Mouse (Mus musculus) splenic B cell, adult 2 months (primary cell): ENCODE measurements around the gene Rnf157.
A peak's percentile ranks its signal among the peaks of the same experiment; 100 is the strongest.
"Not testable (repeated sequence)": the region's sequence is repeated elsewhere in the genome, so short reads cannot be mapped to it uniquely, and the experiment has no call there.

Experiments used
- DNase-seq: peaks from one replicate; pipeline ENCODE4 v3.0.0-alpha.2; 2011; ENCODE audit warnings: low read depth, low spot score
- H3K27me3 ChIP-seq: 2 replicates; pipeline ENCODE4 v1.6.1; 2012; ENCODE audit warnings: mild to moderate bottlenecking, low read length, moderate library complexity, mixed read lengths; ENCODE audit not compliant: control insufficient read depth, poor library complexity, insufficient read depth, severe bottlenecking
- H3K36me3 ChIP-seq: 2 replicates; pipeline ENCODE4 v1.6.1; 2012; ENCODE audit warnings: mild to moderate bottlenecking, low read length, moderate library complexity, mixed read lengths; ENCODE audit not compliant: control insufficient read depth, poor library complexity, insufficient read depth, severe bottlenecking

Rnf157 gene

GRCm38 (mm10) chr11:116416196-116416943 is 3.5 kb upstream of the Rnf157 start:
- Histone ChIP-seq H3K27me3 (no peaks in the 10 kb centered on the region; the same call in 1 of the 2 replicates), H3K36me3 (no peaks in the 10 kb centered on the region)
- no peak for DNase-seq

- H3K36me3 ChIP-seq: no peaks in the 10 kb centered on the region
- no peaks in the 10 kb centered on the region; the same call in 1 of the 2 replicates for H3K27me3 ChIP-seq
- DNase-seq: peak; percentile 57
These were observed 795 bp upstream of the Rnf157 start for GRCm38 (mm10) chr11:116413631-116414022.

GRCm38 (mm10) chr11:116412028-116412827 is 604 bp downstream of the Rnf157 start:
- H3K36me3 ChIP-seq: no peaks in the 10 kb centered on the region
- DNase-seq: peak; percentile 50
- H3K27me3 ChIP-seq: no peaks in the 10 kb centered on the region; the same call in 1 of the 2 replicates

- DNase-seq: no peak
- H3K36me3 ChIP-seq: no peaks in the 10 kb centered on the region
- H3K27me3 ChIP-seq: no peaks in the 10 kb centered on the region; the same call in 1 of the 2 replicates
These were observed 1.2 kb downstream of the Rnf157 start for GRCm38 (mm10) chr11:116411582-116411981.

GRCm38 (mm10) chr11:116410415-116410814 is 2.4 kb downstream of the Rnf157 start:
- not testable (repeated sequence) for H3K36me3 ChIP-seq, H3K27me3 ChIP-seq, DNase-seq

- Histone ChIP-seq H3K36me3 (no peaks in the 10 kb centered on the region), H3K27me3 (no peaks in the 10 kb centered on the region)
- DNase-seq: no peak
These were observed 3.8 kb downstream of the Rnf157 start for GRCm38 (mm10) chr11:116409008-116409407.

- Histone ChIP-seq H3K27me3 (no peaks in the 10 kb centered on the region), H3K36me3 (no peaks in the 10 kb centered on the region)
- peak; percentile 79 for DNase-seq
These were observed 6.6 kb downstream of the Rnf157 start for GRCm38 (mm10) chr11:116406231-116406728.

- DNase-seq: peak; percentile 25
- H3K36me3 ChIP-seq: no peaks in the 10 kb centered on the region
These were observed 7.2 kb downstream of the Rnf157 start for GRCm38 (mm10) chr11:116405601-116406000.

GRCm38 (mm10) chr11:116400560-116400959 is 12.3 kb downstream of the Rnf157 start:
- DNase-seq: no peak
- no peaks in the 10 kb centered on the region for H3K36me3 ChIP-seq
- H3K27me3 ChIP-seq: no peaks in the 10 kb centered on the region

More at GRCm38 (mm10) chr11:116405601-116406000, 7.2 kb downstream of the Rnf157 start:
- H3K27me3 ChIP-seq: no peaks in the 10 kb centered on the region

- Histone ChIP-seq H3K27me3 (no peaks in the 10 kb centered on the region), H3K36me3 (peaks cover 6% of the 10 kb centered on the region)
- DNase-seq: no peak
These were observed 14.5 kb downstream of the Rnf157 start for GRCm38 (mm10) chr11:116398348-116398677.

GRCm38 (mm10) chr11:116397517-116398347 is 15.1 kb downstream of the Rnf157 start:
- H3K36me3 ChIP-seq: peaks cover 6% of the 10 kb centered on the region
- DNase-seq: no peak
- H3K27me3 ChIP-seq: no peaks in the 10 kb centered on the region

GRCm38 (mm10) chr11:116396934-116397330 is 15.9 kb downstream of the Rnf157 start:
- DNase-seq: no peak
- Histone ChIP-seq H3K36me3 (peaks cover 6% of the 10 kb centered on the region), H3K27me3 (no peaks in the 10 kb centered on the region)

- no peak for DNase-seq
- peaks cover 6% of the 10 kb centered on the region for H3K36me3 ChIP-seq
These were observed 16.4 kb downstream of the Rnf157 start for GRCm38 (mm10) chr11:116396276-116396933.

GRCm38 (mm10) chr11:116394769-116395168 is 18.1 kb downstream of the Rnf157 start:
- no peaks in the 10 kb centered on the region for H3K27me3 ChIP-seq
- no peak for DNase-seq
- peaks cover 6% of the 10 kb centered on the region for H3K36me3 ChIP-seq

More at GRCm38 (mm10) chr11:116396276-116396933, 16.4 kb downstream of the Rnf157 start:
- H3K27me3 ChIP-seq: no peaks in the 10 kb centered on the region
